25 mouse cellular contexts compared by ENCODE assay signal in the genomic region with DNA sequence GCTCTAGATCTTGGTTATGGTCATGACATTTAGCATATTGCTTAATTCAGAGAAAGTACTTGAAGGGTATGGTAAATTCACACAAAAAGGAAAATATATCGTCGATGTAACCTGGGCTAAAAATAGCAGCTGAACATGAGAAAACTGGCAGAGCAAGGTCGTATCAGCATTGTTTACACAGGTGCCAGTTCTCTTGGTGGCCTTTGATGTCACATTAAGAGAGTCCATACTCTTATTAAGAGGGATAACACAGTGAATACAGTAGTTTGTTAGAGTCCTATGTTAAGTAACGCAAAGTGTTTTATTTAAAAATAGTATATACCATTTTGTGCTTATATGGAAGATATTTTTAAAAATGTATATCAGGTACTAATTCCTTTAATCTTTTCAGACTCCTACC.
DNase-seq lines count a peak whose midpoint lies in the region; ATAC-seq and TF ChIP-seq lines count a peak whose summit lies in the region.
"Had no signal": no experiment of that assay in that cellular context is flagged by ENCODE, and none has a peak within 500 bp of the region (broad histone marks: within the 10 kb centered on the region; RNA-seq: fewer than 3 reads in every experiment).

No protein-coding gene starts in this region.

- ATAC-seq in midbrain, embryonic 11.5 days (ENCODE audit: low FRiP score), result no peak
- ATAC-seq in midbrain, embryonic 16.5 days, result no peak
- peak; percentile 61; the same call in 1 of the 2 replicates for ATAC-seq in stomach, embryonic 14.5 days (ENCODE audit: insufficient number of reproducible peaks, insufficient read depth, low FRiP score, low read depth)
- peak; percentile 65; the same call in 1 of the 2 replicates for ATAC-seq in stomach, postnatal 0 days (ENCODE audit: low FRiP score, low TSS enrichment)
- ATAC-seq: forebrain, embryonic 14.5 days; forebrain, postnatal 0 days; hindbrain, embryonic 16.5 days had no signal

- H3K27me3 ChIP-seq in midbrain, embryonic 11.5 days (ENCODE audit: control insufficient read depth, insufficient read depth, low read length), result no peaks in the 10 kb centered on the region
- no peaks in the 10 kb centered on the region for H3K27me3 ChIP-seq in midbrain, embryonic 16.5 days (ENCODE audit: control insufficient read depth, insufficient read depth, low read depth, low read length)
- no peaks in the 10 kb centered on the region for H3K27me3 ChIP-seq in stomach, embryonic 14.5 days (ENCODE audit: control insufficient read depth, insufficient read depth, low read length)
- H3K27me3 ChIP-seq in stomach, postnatal 0 days (ENCODE audit: control insufficient read depth, insufficient read depth, low read length), result no peaks in the 10 kb centered on the region
- no peaks in the 10 kb centered on the region for H3K27me3 ChIP-seq in hindbrain, embryonic 10.5 days (ENCODE audit: insufficient read depth, poor library complexity, severe bottlenecking)
- no peaks in the 10 kb centered on the region for H3K27me3 ChIP-seq in embryonic facial prominence, embryonic 10.5 days (replicated peaks; ENCODE audit: low read depth, poor library complexity, severe bottlenecking)
- H3K27me3 ChIP-seq: CH12.LX; embryonic facial prominence, embryonic 12.5 days; hindbrain, embryonic 13.5 days had no signal

- H3K4me3 ChIP-seq in midbrain, embryonic 11.5 days (ENCODE audit: low read depth, low read length), result no peak overlapping the region
- no peak overlapping the region for H3K4me3 ChIP-seq in midbrain, embryonic 16.5 days (ENCODE audit: low read depth, low read length)
- no peak overlapping the region for H3K4me3 ChIP-seq in stomach, embryonic 14.5 days (ENCODE audit: low read depth, low read length)
- no peak overlapping the region for H3K4me3 ChIP-seq in stomach, postnatal 0 days (ENCODE audit: low read depth, low read length)
- H3K4me3 ChIP-seq in hindbrain, embryonic 10.5 days, result no peak overlapping the region
- H3K4me3 ChIP-seq in embryonic facial prominence, embryonic 10.5 days, result no peak overlapping the region
- H3K4me3 ChIP-seq: embryonic facial prominence, embryonic 12.5 days; embryonic facial prominence, embryonic 15.5 days; gastrocnemius, adult 2 months; hindbrain, embryonic 13.5 days had no signal

- H3K9ac ChIP-seq in midbrain, embryonic 11.5 days (ENCODE audit: low read length), result no peak overlapping the region
- no peak overlapping the region for H3K9ac ChIP-seq in midbrain, embryonic 16.5 days (ENCODE audit: low read depth, low read length)
- H3K9ac ChIP-seq in stomach, embryonic 14.5 days (replicated peaks; ENCODE audit: low read depth, low read length), result no peak overlapping the region
- H3K9ac ChIP-seq in stomach, postnatal 0 days (ENCODE audit: low read length), result no peak overlapping the region
- H3K9ac ChIP-seq: embryonic facial prominence, embryonic 12.5 days; embryonic facial prominence, embryonic 15.5 days; forebrain, postnatal 0 days; hindbrain, embryonic 13.5 days had no signal

- no peaks in the 10 kb centered on the region for H3K36me3 ChIP-seq in midbrain, embryonic 11.5 days (ENCODE audit: control insufficient read depth, insufficient read depth, low read length)
- no peaks in the 10 kb centered on the region for H3K36me3 ChIP-seq in midbrain, embryonic 16.5 days (ENCODE audit: control insufficient read depth, insufficient read depth, low read length)
- H3K36me3 ChIP-seq in stomach, embryonic 14.5 days (ENCODE audit: control insufficient read depth, insufficient read depth, low read length), result no peaks in the 10 kb centered on the region
- H3K36me3 ChIP-seq in stomach, postnatal 0 days (ENCODE audit: control insufficient read depth, insufficient read depth, low read length), result no peaks in the 10 kb centered on the region
- no peaks in the 10 kb centered on the region for H3K36me3 ChIP-seq in hindbrain, embryonic 10.5 days
- no peaks in the 10 kb centered on the region for H3K36me3 ChIP-seq in embryonic facial prominence, embryonic 10.5 days (replicated peaks)
- H3K36me3 ChIP-seq: embryonic facial prominence, embryonic 12.5 days; embryonic facial prominence, embryonic 15.5 days; G1E; hindbrain, embryonic 13.5 days had no signal

- TF ChIP-seq EP300 in stomach, postnatal 0 days (optimal IDR thresholded peaks at IDR 0.05), result no peak

- 75% methylated on average over 4 of the region's 4 CpGs for WGBS in midbrain, embryonic 11.5 days
- WGBS in midbrain, embryonic 16.5 days, result 83% methylated on average over 4 of the region's 4 CpGs
- 43% methylated on average over 4 of the region's 4 CpGs for WGBS in stomach, embryonic 14.5 days
- 29% methylated on average over 4 of the region's 4 CpGs for WGBS in stomach, postnatal 0 days
- WGBS in hindbrain, embryonic 10.5 days, result 69% methylated on average over 4 of the region's 4 CpGs
- WGBS in embryonic facial prominence, embryonic 10.5 days, result 62% methylated on average over 4 of the region's 4 CpGs

- H3K9me3 ChIP-seq in midbrain, embryonic 11.5 days (ENCODE audit: control insufficient read depth, low read length), result no peaks in the 10 kb centered on the region
- H3K9me3 ChIP-seq in midbrain, embryonic 16.5 days (replicated peaks; ENCODE audit: control insufficient read depth, low read length, poor library complexity, severe bottlenecking), result no peaks in the 10 kb centered on the region
- H3K9me3 ChIP-seq in stomach, embryonic 14.5 days (ENCODE audit: control insufficient read depth, low read depth, low read length), result no peaks in the 10 kb centered on the region
- no peaks in the 10 kb centered on the region for H3K9me3 ChIP-seq in stomach, postnatal 0 days (ENCODE audit: control insufficient read depth, low read length)
- H3K9me3 ChIP-seq in hindbrain, embryonic 10.5 days, result no peaks in the 10 kb centered on the region
- no peaks in the 10 kb centered on the region for H3K9me3 ChIP-seq in embryonic facial prominence, embryonic 10.5 days
- H3K9me3 ChIP-seq: embryonic facial prominence, embryonic 12.5 days; embryonic facial prominence, embryonic 15.5 days; hindbrain, embryonic 13.5 days had no signal

- H3K4me1 ChIP-seq in midbrain, embryonic 11.5 days (ENCODE audit: control insufficient read depth, insufficient read depth, low read length), result no peaks in the 10 kb centered on the region
- H3K4me1 ChIP-seq in midbrain, embryonic 16.5 days (ENCODE audit: control insufficient read depth, insufficient read depth, low read length), result no peaks in the 10 kb centered on the region
- no peaks in the 10 kb centered on the region for H3K4me1 ChIP-seq in stomach, embryonic 14.5 days (ENCODE audit: control insufficient read depth, insufficient read depth, low read length)
- no peaks in the 10 kb centered on the region for H3K4me1 ChIP-seq in stomach, postnatal 0 days (replicated peaks; ENCODE audit: control insufficient read depth, insufficient read depth)
- no peaks in the 10 kb centered on the region for H3K4me1 ChIP-seq in hindbrain, embryonic 10.5 days (replicated peaks)
- H3K4me1 ChIP-seq in embryonic facial prominence, embryonic 10.5 days, result peaks cover 6% of the 10 kb centered on the region; the same call in 1 of the 2 replicates
- H3K4me1 ChIP-seq: embryonic facial prominence, embryonic 12.5 days; embryonic facial prominence, embryonic 15.5 days; hindbrain, embryonic 13.5 days had no signal

- no peak overlapping the region for H3K4me2 ChIP-seq in midbrain, embryonic 11.5 days
- no peak overlapping the region for H3K4me2 ChIP-seq in midbrain, embryonic 16.5 days (ENCODE audit: low read length)
- H3K4me2 ChIP-seq in stomach, embryonic 14.5 days (replicated peaks; ENCODE audit: low read depth, low read length), result no peak overlapping the region
- no peak overlapping the region for H3K4me2 ChIP-seq in stomach, postnatal 0 days (replicated peaks; ENCODE audit: low read depth)
- H3K4me2 ChIP-seq: embryonic facial prominence, embryonic 12.5 days; embryonic facial prominence, embryonic 15.5 days; heart, embryonic 11.5 days; hindbrain, embryonic 13.5 days had no signal

- no peak overlapping the region for H3K27ac ChIP-seq in midbrain, embryonic 11.5 days (ENCODE audit: low read depth, low read length)
- H3K27ac ChIP-seq in midbrain, embryonic 16.5 days (ENCODE audit: low read length), result no peak overlapping the region
- no peak overlapping the region for H3K27ac ChIP-seq in stomach, embryonic 14.5 days (ENCODE audit: low read length)
- H3K27ac ChIP-seq in stomach, postnatal 0 days (replicated peaks), result no peak overlapping the region
- H3K27ac ChIP-seq in hindbrain, embryonic 10.5 days, result no peak overlapping the region
- H3K27ac ChIP-seq in embryonic facial prominence, embryonic 10.5 days (replicated peaks), result no peak overlapping the region
- H3K27ac ChIP-seq: embryonic facial prominence, embryonic 12.5 days; embryonic facial prominence, embryonic 15.5 days; gastrocnemius, adult 2 months; hindbrain, embryonic 13.5 days had no signal

- DNase-seq in midbrain, embryonic 11.5 days (ENCODE audit: low spot score, missing footprints), result peak; percentile 31
- no peak for DNase-seq in stomach, postnatal 0 days (ENCODE audit: low spot score)
- DNase-seq in hindbrain, embryonic 10.5 days (ENCODE audit: low spot score), result no peak
- DNase-seq in embryonic facial prominence, embryonic 10.5 days (ENCODE audit: low spot score), result no peak
- DNase-seq: adrenal gland, adult 2 months; adrenal gland, postnatal 25 days; B cell, adult 2 months; cerebellum, adult 11-12 months; cerebellum, adult 8-10 months; cerebellum, postnatal 10 days; cerebellum, postnatal 36 days; forebrain, postnatal 0 days; gastrocnemius, adult 2 months; gastrocnemius, postnatal 14 days; heart, adult 11 months had no signal

- no peak for TF ChIP-seq CTCF in stomach, postnatal 0 days (IDR thresholded peaks at IDR 0.05; ENCODE audit: low read depth)

Comparison
In these comparisons a context has a peak if more than half of its experiments do, and no peak if none do; other contexts are left out.
1. ATAC-seq: peak in stomach, embryonic 14.5 days (single experiment) and stomach, postnatal 0 days (single experiment); none in midbrain, embryonic 11.5 days (single experiment) and midbrain, embryonic 16.5 days (single experiment).